Mouse (Mus musculus) limb, embryonic 14.5 days (tissue): ENCODE data around the gene Gm4871. TPM values are rescaled to one million over a fixed set of nuclear protein-coding genes. Genes with fewer than 3 reads are reported as not detected.

Experiments
- ATAC-seq: fragments of 200-750 bp; cut with Nextera tagmentation; 2 replicates; pipeline ENCODE4 v1.8.0; 2017; ENCODE audit warnings: low read depth, moderate number of reproducible peaks, moderate TSS enrichment; ENCODE audit not compliant: low FRiP score
- DNase-seq: peaks from one replicate; pipeline ENCODE4 v3.0.0-alpha.2; 2015; ENCODE audit warnings: low spot score
- H3K27ac ChIP-seq: fragments of 300-500 bp; sonication (generic); replicated peaks from 2 replicates; pipeline ENCODE4 v1.5.1; 2014; ENCODE audit warnings: low read depth, mild to moderate bottlenecking, low read length, moderate library complexity, mixed read lengths
- H3K27me3 ChIP-seq: fragments of 300-500 bp; sonication (generic); 2 replicates; pipeline ENCODE4 v1.6.1; 2014; ENCODE audit warnings: low read length, mixed read lengths; ENCODE audit not compliant: control insufficient read depth, insufficient read depth
- H3K36me3 ChIP-seq: fragments of 300-500 bp; sonication (generic); 2 replicates; pipeline ENCODE4 v1.6.1; 2014; ENCODE audit warnings: mild to moderate bottlenecking, low read length, moderate library complexity, mixed read lengths; ENCODE audit not compliant: control insufficient read depth, insufficient read depth
- H3K4me1 ChIP-seq: fragments of 300-500 bp; sonication (generic); 2 replicates; pipeline ENCODE4 v1.6.1; 2014; ENCODE audit warnings: antibody characterized with exemption, low read length, mixed read lengths; ENCODE audit not compliant: control insufficient read depth, insufficient read depth
- H3K4me2 ChIP-seq: fragments of 300-500 bp; sonication (generic); replicated peaks from 2 replicates; pipeline ENCODE4 v1.6.1; 2014; ENCODE audit warnings: low read depth, mild to moderate bottlenecking, low read length, moderate library complexity; ENCODE audit not compliant: severe bottlenecking
- H3K4me3 ChIP-seq: fragments of 300-500 bp; sonication (generic); replicated peaks from 2 replicates; pipeline ENCODE4 v1.5.1; 2014; ENCODE audit warnings: low read length
- H3K9ac ChIP-seq: fragments of 300-500 bp; sonication (generic); 2 replicates; pipeline ENCODE4 v1.6.1; 2014; ENCODE audit warnings: mild to moderate bottlenecking, low read depth, low read length, moderate library complexity; ENCODE audit not compliant: severe bottlenecking
- H3K9me3 ChIP-seq: fragments of 300-500 bp; sonication (generic); 2 replicates; pipeline ENCODE4 v1.6.1; 2016; ENCODE audit warnings: low read length; ENCODE audit not compliant: control insufficient read depth
- POLR2A ChIP-seq: fragments of 200-500 bp; IDR thresholded peaks from 2 replicates; pipeline ENCODE4 v1.8.0; 2012; ENCODE audit warnings: inconsistent platforms, mild to moderate bottlenecking, moderate library complexity, borderline replicate concordance; ENCODE audit not compliant: insufficient read depth, insufficient read length; ENCODE audit errors: extremely low read depth
- WGBS: fragments of 180-500 bp; shearing (Covaris S2); extraction: QIAGEN DNeasy Blood & Tissue Kit; methylation state at CpG from one replicate; pipeline ENCODE4 v1.1.7; 2014; 5-methylcytosine and 5-hydroxymethylcytosine counted together
- polyA plus RNA-seq, 2 experiments: library from polyadenylated mRNA; depleted of rRNA in 1 of 2; stranded (reverse) in 1 of 2; unstranded in 1 of 2; fragments of >200 nt; fragmentation: Nextera tagmentation in 1 of 2; extraction: Ambion mirVana in 1 of 2; gene quantifications; 2 replicates each; pipeline versions ENCODE4 v1.2.1 to v1.2.3; 2012 to 2014

The Gm4871 gene
- polyA plus RNA-seq, 2 experiments: not detected

DNA sequence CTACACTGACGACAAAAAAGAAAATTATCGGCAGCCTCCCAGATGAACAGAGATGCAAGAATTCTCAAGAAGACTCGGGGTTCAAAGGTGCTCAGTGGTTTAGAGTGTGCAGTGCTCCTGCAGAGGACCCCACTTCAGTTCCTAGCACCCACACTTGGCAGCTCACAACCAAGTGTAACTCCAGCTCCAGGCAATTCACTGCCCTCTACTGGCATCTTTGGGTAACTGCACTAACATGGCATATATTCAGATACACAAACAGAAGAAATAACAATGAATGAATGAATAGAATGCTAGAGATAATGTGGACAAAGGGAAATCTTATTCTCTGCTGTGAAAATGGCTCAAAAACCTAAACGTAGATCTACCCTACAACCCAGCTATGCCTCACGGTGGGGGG is 47.7 kb downstream of the Gm4871 start:
- ATAC-seq (no peak), DNase-seq (no peak)
- H3K36me3 ChIP-seq: no peaks in the 10 kb centered on the region
- WGBS: 93% methylated on average over 5 of the region's 5 CpGs
- TF ChIP-seq POLR2A: no peak
- no peaks in the 10 kb centered on the region for H3K4me1 ChIP-seq
- no peak overlapping the region for H3K4me2 ChIP-seq
- no peak overlapping the region for H3K9ac ChIP-seq
- no peaks in the 10 kb centered on the region for H3K27me3 ChIP-seq
- H3K27ac ChIP-seq: no peak overlapping the region
- peaks cover 8% of the 10 kb centered on the region; the same call in 1 of the 2 replicates for H3K9me3 ChIP-seq
- no peak overlapping the region for H3K4me3 ChIP-seq

- 89% methylated on average over 3 of the region's 3 CpGs for WGBS
- no peaks in the 10 kb centered on the region for H3K4me1 ChIP-seq
- no peak overlapping the region for H3K9ac ChIP-seq
- TF ChIP-seq POLR2A: no peak
- no peaks in the 10 kb centered on the region for H3K36me3 ChIP-seq
- no peak overlapping the region for H3K27ac ChIP-seq
- no peaks in the 10 kb centered on the region for H3K27me3 ChIP-seq
- no peak for ATAC-seq
- no peak for DNase-seq
- H3K4me2 ChIP-seq: no peak overlapping the region
- H3K9me3 ChIP-seq: peaks cover 8% of the 10 kb centered on the region; the same call in 1 of the 2 replicates
- H3K4me3 ChIP-seq: no peak overlapping the region
These were observed 49.3 kb downstream of the Gm4871 start for GRCm38 (mm10) chr5:144983227-144983626.

Other genes starting within 250 kb of the Gm4871 start
- 28.3 and 33.7 TPM in 2 replicates for gene Smurf1, start 66.9 kb downstream of the Gm4871 start, polyA plus RNA-seq (2012; rRNA removed)
- 24.7 and 25.8 TPM in 2 replicates for gene Smurf1, start 66.9 kb downstream of the Gm4871 start, polyA plus RNA-seq (2014; fragmentation: Nextera tagmentation; extraction: Ambion mirVana)
- not detected in 2 replicates for gene 1700018F24Rik, start 10.2 kb upstream of the Gm4871 start, polyA plus RNA-seq (2012; rRNA removed)
- gene 1700018F24Rik, start 10.2 kb upstream of the Gm4871 start, polyA plus RNA-seq (2014; fragmentation: Nextera tagmentation; extraction: Ambion mirVana): not detected in 2 replicates
- gene Arpc1a, start 51.1 kb upstream of the Gm4871 start, polyA plus RNA-seq (2012; rRNA removed): 145 and 150 TPM in 2 replicates
- gene Arpc1a, start 51.1 kb upstream of the Gm4871 start, polyA plus RNA-seq (2014; fragmentation: Nextera tagmentation; extraction: Ambion mirVana): 142 and 147 TPM in 2 replicates
- not detected in 2 replicates for gene Kpna7, start 51.3 kb upstream of the Gm4871 start, polyA plus RNA-seq (2012; rRNA removed)
- gene Kpna7, start 51.3 kb upstream of the Gm4871 start, polyA plus RNA-seq (2014; fragmentation: Nextera tagmentation; extraction: Ambion mirVana): not detected in 2 replicates
- gene Arpc1b, start 81.5 kb upstream of the Gm4871 start, polyA plus RNA-seq (2012; rRNA removed): 324 and 340 TPM in 2 replicates
- gene Arpc1b, start 81.5 kb upstream of the Gm4871 start, polyA plus RNA-seq (2014; fragmentation: Nextera tagmentation; extraction: Ambion mirVana): 214 and 217 TPM in 2 replicates
- gene Pdap1, start 107.5 kb upstream of the Gm4871 start, polyA plus RNA-seq (2012; rRNA removed): 60.3 and 114 TPM in 2 replicates
- gene Pdap1, start 107.5 kb upstream of the Gm4871 start, polyA plus RNA-seq (2014; fragmentation: Nextera tagmentation; extraction: Ambion mirVana): 91.5 and 99.3 TPM in 2 replicates
- gene Bud31, start 107.6 kb upstream of the Gm4871 start, polyA plus RNA-seq (2012; rRNA removed): 116 and 147 TPM in 2 replicates
- gene Bud31, start 107.6 kb upstream of the Gm4871 start, polyA plus RNA-seq (2014; fragmentation: Nextera tagmentation; extraction: Ambion mirVana): 191 and 197 TPM in 2 replicates
- gene Ptcd1, start 134.4 kb upstream of the Gm4871 start, polyA plus RNA-seq (2012; rRNA removed): 16.0 and 16.8 TPM in 2 replicates
- 15.9 and 16.4 TPM in 2 replicates for gene Ptcd1, start 134.4 kb upstream of the Gm4871 start, polyA plus RNA-seq (2014; fragmentation: Nextera tagmentation; extraction: Ambion mirVana)
- 56.7 and 63.1 TPM in 2 replicates for gene Cpsf4, start 134.5 kb upstream of the Gm4871 start, polyA plus RNA-seq (2012; rRNA removed)
- 25.2 and 29.2 TPM in 2 replicates for gene Cpsf4, start 134.5 kb upstream of the Gm4871 start, polyA plus RNA-seq (2014; fragmentation: Nextera tagmentation; extraction: Ambion mirVana)
- 187 and 284 TPM in 2 replicates for gene Atp5j2, start 159.3 kb upstream of the Gm4871 start, polyA plus RNA-seq (2012; rRNA removed)
- 519 and 568 TPM in 2 replicates for gene Atp5j2, start 159.3 kb upstream of the Gm4871 start, polyA plus RNA-seq (2014; fragmentation: Nextera tagmentation; extraction: Ambion mirVana)
- 3.3 and 4.0 TPM in 2 replicates for gene Zkscan14, start 169.1 kb upstream of the Gm4871 start, polyA plus RNA-seq (2012; rRNA removed)
- gene Zkscan14, start 169.1 kb upstream of the Gm4871 start, polyA plus RNA-seq (2014; fragmentation: Nextera tagmentation; extraction: Ambion mirVana): 9.1 and 9.7 TPM in 2 replicates
- gene Zkscan5, start 171.8 kb upstream of the Gm4871 start, polyA plus RNA-seq (2012; rRNA removed): 8.5 and 9.2 TPM in 2 replicates
- 14.3 and 15.2 TPM in 2 replicates for gene Zkscan5, start 171.8 kb upstream of the Gm4871 start, polyA plus RNA-seq (2014; fragmentation: Nextera tagmentation; extraction: Ambion mirVana)
- 16.6 and 18.5 TPM in 2 replicates for gene Zfp655, start 199.0 kb upstream of the Gm4871 start, polyA plus RNA-seq (2012; rRNA removed)
- gene Zfp655, start 199.0 kb upstream of the Gm4871 start, polyA plus RNA-seq (2014; fragmentation: Nextera tagmentation; extraction: Ambion mirVana): 36.8 and 38.1 TPM in 2 replicates
- 18.0 and 18.2 TPM in 2 replicates for gene Zscan25, start 247.7 kb upstream of the Gm4871 start, polyA plus RNA-seq (2012; rRNA removed)
- gene Zscan25, start 247.7 kb upstream of the Gm4871 start, polyA plus RNA-seq (2014; fragmentation: Nextera tagmentation; extraction: Ambion mirVana): 0.66 and 0.88 TPM in 2 replicates